Mouse (Mus musculus): Measurements from ENCODE around the gene Gtf2a2.

The Gtf2a2 gene

GRCm38 (mm10) chr9:70012408-70012901 is at the start of gene Gtf2a2:
TSS of gene Gtf2a2 (plus strand) at chr9:70012550.
- peak; percentile 94 for DNase-seq (ENCODE audit: extremely low spot score)

GRCm38 (mm10) chr9:69964370-69964769 is 48.0 kb upstream of the Gtf2a2 start:
- no peak for DNase-seq (ENCODE audit: extremely low spot score)

GRCm38 (mm10) chr9:69985526-69985925 is 26.8 kb upstream of the Gtf2a2 start:
- no peak for DNase-seq (ENCODE audit: extremely low spot score)

GRCm38 (mm10) chr9:69986063-69986462 is 26.3 kb upstream of the Gtf2a2 start:
- DNase-seq (ENCODE audit: extremely low spot score) = no peak

GRCm38 (mm10) chr9:69986571-69986970 is 25.8 kb upstream of the Gtf2a2 start:
- DNase-seq (ENCODE audit: extremely low spot score) = no peak

- peak; percentile 65 for DNase-seq (ENCODE audit: extremely low spot score)
Measured at GRCm38 (mm10) chr9:69987579-69987978, 24.8 kb upstream of the Gtf2a2 start.

- DNase-seq (ENCODE audit: extremely low spot score) = no peak
Measured at GRCm38 (mm10) chr9:69988706-69989302, 23.5 kb upstream of the Gtf2a2 start.

- DNase-seq (ENCODE audit: extremely low spot score) = peak; percentile 96
Measured at GRCm38 (mm10) chr9:69989303-69990121, 22.8 kb upstream of the Gtf2a2 start, which contains the start of gene Bnip2. TSS of gene Bnip2 (plus strand) at chr9:69989466.

- no peak for DNase-seq (ENCODE audit: extremely low spot score)
Measured at GRCm38 (mm10) chr9:69990346-69990745, 22.0 kb upstream of the Gtf2a2 start.

- no peak for DNase-seq (ENCODE audit: extremely low spot score)
Measured at GRCm38 (mm10) chr9:69992841-69993277, 19.5 kb upstream of the Gtf2a2 start.

GRCm38 (mm10) chr9:69993479-69993878 is 18.9 kb upstream of the Gtf2a2 start:
- DNase-seq (ENCODE audit: extremely low spot score) = no peak

GRCm38 (mm10) chr9:69994547-69994946 is 17.8 kb upstream of the Gtf2a2 start:
- DNase-seq (ENCODE audit: extremely low spot score) = no peak

GRCm38 (mm10) chr9:69999318-69999717 is 13.0 kb upstream of the Gtf2a2 start:
- DNase-seq (ENCODE audit: extremely low spot score) = no peak

GRCm38 (mm10) chr9:70003516-70003915 is 8.8 kb upstream of the Gtf2a2 start:
- DNase-seq (ENCODE audit: extremely low spot score) = no peak

GRCm38 (mm10) chr9:70006984-70007383 is 5.4 kb upstream of the Gtf2a2 start:
- DNase-seq (ENCODE audit: extremely low spot score) = no peak

GRCm38 (mm10) chr9:70007506-70008248 is 4.7 kb upstream of the Gtf2a2 start:
- DNase-seq (ENCODE audit: extremely low spot score) = no peak

GRCm38 (mm10) chr9:70009754-70010304 is 2.5 kb upstream of the Gtf2a2 start:
- no peak for DNase-seq (ENCODE audit: extremely low spot score)

GRCm38 (mm10) chr9:70010781-70011473 is 1.4 kb upstream of the Gtf2a2 start:
- DNase-seq (ENCODE audit: extremely low spot score) = no peak

- no peak for DNase-seq (ENCODE audit: extremely low spot score)
Measured at GRCm38 (mm10) chr9:70011537-70012407, 578 bp upstream of the Gtf2a2 start.

- DNase-seq (ENCODE audit: extremely low spot score) = no peak
Measured at GRCm38 (mm10) chr9:70015632-70016031, 3.3 kb downstream of the Gtf2a2 start.
